In genomic region chrX:145428811-145429210, GRCm38 (mm10) we compare ENCODE assay signal across 21 mouse cellular contexts.
"Had no signal": no experiment of that assay in that cellular context is flagged by ENCODE, and none has a peak within 500 bp of the region (broad histone marks: within the 10 kb centered on the region; RNA-seq: fewer than 3 reads in every experiment).

No protein-coding gene starts in this region.

- H3K4me1 ChIP-seq: lung, embryonic 15.5 days; midbrain, embryonic 10.5 days; midbrain, embryonic 12.5 days; neural tube, embryonic 13.5 days; neural tube, embryonic 15.5 days had no signal

- H3K4me3 ChIP-seq: lung, embryonic 15.5 days; midbrain, embryonic 10.5 days; midbrain, embryonic 12.5 days; myocyte; neural tube, embryonic 13.5 days; neural tube, embryonic 15.5 days had no signal

- ATAC-seq: liver, postnatal 0 days; lung, postnatal 0 days; midbrain, embryonic 16.5 days had no signal

- H3K9me3 ChIP-seq: lung, embryonic 15.5 days; midbrain, embryonic 10.5 days; midbrain, embryonic 12.5 days; neural tube, embryonic 13.5 days; neural tube, embryonic 15.5 days had no signal

- H3K36me3 ChIP-seq: lung, embryonic 15.5 days; midbrain, embryonic 10.5 days; midbrain, embryonic 12.5 days; neural tube, embryonic 13.5 days; neural tube, embryonic 15.5 days had no signal

- DNase-seq: liver, postnatal 0 days; lung, adult 2 months; lung, postnatal 14 days; lung, postnatal 4 days; midbrain, embryonic 14.5 days; retina, postnatal 1 day; right cerebral cortex, adult 18-20 months; right cerebral cortex, postnatal 25 days; right cerebral cortex, postnatal 4 days; spleen, adult 18-20 months; thymus, adult 18-20 months; thymus, postnatal 14 days; thymus, postnatal 36 days had no signal

- H3K27me3 ChIP-seq: lung, embryonic 15.5 days; neural tube, embryonic 13.5 days; neural tube, embryonic 15.5 days had no signal

- H3K4me2 ChIP-seq: lung, embryonic 15.5 days; midbrain, embryonic 12.5 days; neural tube, embryonic 13.5 days; neural tube, embryonic 15.5 days had no signal

- H3K9ac ChIP-seq: liver, postnatal 0 days; lung, embryonic 15.5 days; midbrain, embryonic 12.5 days; neural tube, embryonic 13.5 days; neural tube, embryonic 15.5 days had no signal

- H3K27ac ChIP-seq: lung, embryonic 15.5 days; midbrain, embryonic 10.5 days; midbrain, embryonic 12.5 days; neural tube, embryonic 13.5 days; neural tube, embryonic 15.5 days had no signal
